ENCODE assay signal across 8 mouse cellular contexts in genomic region chr6:115803541-115804382, GRCm38 (mm10). TPM values are rescaled to one million over a fixed set of nuclear protein-coding genes. Genes with fewer than 3 reads are reported as not detected.
DNase-seq lines count a peak whose midpoint lies in the region; ATAC-seq and TF ChIP-seq lines count a peak whose summit lies in the region.

No protein-coding gene starts in this region.

- H3K9ac ChIP-seq in intestine, postnatal 0 days (ENCODE audit: low read depth, low read length), result no peak overlapping the region
- no peak overlapping the region for H3K9ac ChIP-seq in midbrain, embryonic 13.5 days (replicated peaks)

- WGBS in intestine, postnatal 0 days, result 39% methylated on average over 16 of the region's 16 CpGs
- 53% methylated on average over 16 of the region's 16 CpGs for whole genome bisulfite sequencing in midbrain, embryonic 13.5 days

- intact Hi-C loops in left cerebral cortex, postnatal 4 days (cut with DNase I), result no loop called here

- peaks cover 7% of the 10 kb centered on the region; the same call in 1 of the 2 replicates for H3K4me1 ChIP-seq in intestine, postnatal 0 days (replicated peaks; ENCODE audit: control insufficient read depth, insufficient read depth, low read length)
- H3K4me1 ChIP-seq in midbrain, embryonic 13.5 days (replicated peaks), result peaks cover 27% of the 10 kb centered on the region

- no peaks in the 10 kb centered on the region for H3K27me3 ChIP-seq in intestine, postnatal 0 days (replicated peaks; ENCODE audit: control insufficient read depth, insufficient read depth, low read length)
- no peaks in the 10 kb centered on the region for H3K27me3 ChIP-seq in midbrain, embryonic 13.5 days

- no peak overlapping the region for H3K27ac ChIP-seq in intestine, postnatal 0 days (ENCODE audit: low read depth, low read length)
- peak overlapping the region; percentile 42; the same call in 1 of the 2 replicates for H3K27ac ChIP-seq in midbrain, embryonic 13.5 days

- H3K4me3 ChIP-seq in intestine, postnatal 0 days (ENCODE audit: low read depth, low read length), result no peak overlapping the region
- H3K4me3 ChIP-seq in midbrain, embryonic 13.5 days (replicated peaks), result no peak overlapping the region

- no peaks in the 10 kb centered on the region for H3K9me3 ChIP-seq in intestine, postnatal 0 days (ENCODE audit: control insufficient read depth)
- H3K9me3 ChIP-seq in midbrain, embryonic 13.5 days, result no peaks in the 10 kb centered on the region

- peak; percentile 46 for ATAC-seq in intestine, postnatal 0 days
- ATAC-seq in midbrain, embryonic 13.5 days, result peak; percentile 53

- no peak overlapping the region for H3K4me2 ChIP-seq in intestine, postnatal 0 days (replicated peaks; ENCODE audit: low read depth)
- no peak overlapping the region for H3K4me2 ChIP-seq in midbrain, embryonic 13.5 days (replicated peaks)

- peaks cover 50% of the 10 kb centered on the region for H3K36me3 ChIP-seq in intestine, postnatal 0 days (ENCODE audit: control insufficient read depth, insufficient read depth)
- H3K36me3 ChIP-seq in midbrain, embryonic 13.5 days, result peaks cover 80% of the 10 kb centered on the region

- DNase-seq in 3T3-L1 (ENCODE audit: low read depth, low spot score), result peak; percentile 97
- peak; percentile 79 to 90 for DNase-seq in adrenal gland, adult (ENCODE audit: inconsistent age in 2 of 2, low spot score in 1 of 2)
- DNase-seq in embryo, embryonic 11 days, result peak; percentile 83
- peak; percentile 40 to 79 for DNase-seq in gastrocnemius, postnatal 4 days (ENCODE audit: low spot score in 2 of 2)
- DNase-seq in left cerebral cortex, postnatal 4 days, result peak; percentile 82
- DNase-seq in spleen, postnatal 4 days (ENCODE audit: low spot score in 2 of 2), result peak; percentile 65 to 79

- TF ChIP-seq CTCF in intestine, postnatal 0 days (IDR thresholded peaks at IDR 0.05; ENCODE audit: low read depth), result peak; percentile 83

RNA-seq across cellular contexts. Expression of gene Rpl32, which starts 4.8 kb away (rescaled TPM):
- total RNA-seq in gastrocnemius, postnatal 4 days (2021), result 1,000 to 10,000 TPM; 1,342 to 1,439 TPM
- 1,370 and 1,375 TPM in 2 replicates for polyA plus RNA-seq in intestine, postnatal 0 days (2015; fragmentation: Nextera tagmentation; extraction: Ambion mirVana)
- 100 to 1,000 TPM; 842 to 903 TPM for total RNA-seq in left cerebral cortex, postnatal 4 days (2021)
- 1,380 and 1,385 TPM in 2 replicates for polyA plus RNA-seq in midbrain, embryonic 13.5 days (2015; fragmentation: Nextera tagmentation; extraction: Ambion mirVana)

RNA-seq across cellular contexts. Expression of gene Cand2, which starts 29.4 kb away (rescaled TPM):
- total RNA-seq in gastrocnemius, postnatal 4 days (2021), result 100 to 1,000 TPM; 103 to 106 TPM
- 2.2 and 2.4 TPM in 2 replicates for polyA plus RNA-seq in intestine, postnatal 0 days (2015; fragmentation: Nextera tagmentation; extraction: Ambion mirVana)
- total RNA-seq in left cerebral cortex, postnatal 4 days (2021), result 1 to 10 TPM; 8.3 to 8.5 TPM
- polyA plus RNA-seq in midbrain, embryonic 13.5 days (2015; fragmentation: Nextera tagmentation; extraction: Ambion mirVana), result 16.4 and 18.5 TPM in 2 replicates

RNA-seq across cellular contexts. Expression of gene Efcab12, which starts 34.5 kb away (rescaled TPM):
- total RNA-seq in gastrocnemius, postnatal 4 days (2021), result under 1 TPM; 0.15 to 0.26 TPM
- 0.05 and 0.18 TPM in 2 replicates for polyA plus RNA-seq in intestine, postnatal 0 days (2015; fragmentation: Nextera tagmentation; extraction: Ambion mirVana)
- total RNA-seq in left cerebral cortex, postnatal 4 days (2021), result 1 to 10 TPM; 3.0 to 3.6 TPM
- 2.2 and 3.2 TPM in 2 replicates for polyA plus RNA-seq in midbrain, embryonic 13.5 days (2015; fragmentation: Nextera tagmentation; extraction: Ambion mirVana)

RNA-seq across cellular contexts. Expression of gene Tmem40, which starts 41.6 kb away (rescaled TPM):
- under 1 TPM; 0.66 to 0.73 TPM for total RNA-seq in gastrocnemius, postnatal 4 days (2021)
- polyA plus RNA-seq in intestine, postnatal 0 days (2015; fragmentation: Nextera tagmentation; extraction: Ambion mirVana), result 0.17 and 0.43 TPM in 2 replicates
- 1 to 10 TPM in 1 of 2 experiments, under 1 TPM in 1; 0.60 to 1.2 TPM for total RNA-seq in left cerebral cortex, postnatal 4 days (2021)
- 0.79 and 1.1 TPM in 2 replicates for polyA plus RNA-seq in midbrain, embryonic 13.5 days (2015; fragmentation: Nextera tagmentation; extraction: Ambion mirVana)

RNA-seq across cellular contexts. Expression of gene Mbd4, which starts 49.4 kb away (rescaled TPM):
- total RNA-seq in gastrocnemius, postnatal 4 days (2021), result 1 to 10 TPM; 4.8 to 5.4 TPM
- 3.4 and 3.5 TPM in 2 replicates for polyA plus RNA-seq in intestine, postnatal 0 days (2015; fragmentation: Nextera tagmentation; extraction: Ambion mirVana)
- 1 to 10 TPM; 6.4 to 7.1 TPM for total RNA-seq in left cerebral cortex, postnatal 4 days (2021)
- polyA plus RNA-seq in midbrain, embryonic 13.5 days (2015; fragmentation: Nextera tagmentation; extraction: Ambion mirVana), result 14.5 and 14.9 TPM in 2 replicates

Comparison
In these comparisons a context has a peak if more than half of its experiments do, and no peak if none do; other contexts are left out.
1. RNA of gene Cand2, which starts 29.4 kb away (total RNA-seq): 103 to 106 TPM in gastrocnemius, postnatal 4 days; 8.3 to 8.5 TPM in left cerebral cortex, postnatal 4 days; every median in the first group is over 10 times any median in the second.
2. Peak in every context shown above with its lines, with median percentiles within 50 percentile points of each other: DNase-seq.